Mouse (Mus musculus) neural tube, embryonic 14.5 days (tissue): ENCODE data around the gene Rap2a. TPM values are rescaled to one million over a fixed set of nuclear protein-coding genes. Genes with fewer than 3 reads are reported as not detected.
A peak's percentile ranks its signal among the peaks of the same experiment; 100 is the strongest.

Experiments used
- ATAC-seq: fragments of 200-750 bp; cut with Nextera tagmentation; 2 replicates; pipeline ENCODE4 v1.8.0; 2017; ENCODE audit warnings: low read depth, mild to moderate bottlenecking, moderate TSS enrichment, moderate library complexity
- H3K27ac ChIP-seq: fragments of 300-500 bp; sonication (generic); 2 replicates; pipeline ENCODE4 v1.5.1; 2014; ENCODE audit warnings: low read depth, mild to moderate bottlenecking, control low read depth, low read length, moderate library complexity, mixed read lengths
- H3K27me3 ChIP-seq: fragments of 300-500 bp; sonication (generic); 2 replicates; pipeline ENCODE4 v1.6.1; 2014; ENCODE audit warnings: low read length; ENCODE audit not compliant: control insufficient read depth, insufficient read depth
- H3K36me3 ChIP-seq: fragments of 300-500 bp; sonication (generic); 2 replicates; pipeline ENCODE4 v1.6.1; 2014; ENCODE audit warnings: low read length, mixed read lengths; ENCODE audit not compliant: control insufficient read depth, insufficient read depth
- H3K4me1 ChIP-seq: fragments of 300-500 bp; sonication (generic); 2 replicates; pipeline ENCODE4 v1.6.1; 2014; ENCODE audit warnings: low read length; ENCODE audit not compliant: control insufficient read depth, insufficient read depth
- H3K4me2 ChIP-seq: fragments of 300-500 bp; sonication (generic); 2 replicates; pipeline ENCODE4 v1.6.1; 2014; ENCODE audit warnings: mild to moderate bottlenecking, low read depth, low read length, control low read depth
- H3K4me3 ChIP-seq: fragments of 300-500 bp; sonication (generic); 2 replicates; pipeline ENCODE4 v1.5.1; 2014; ENCODE audit warnings: low read depth, low read length, control low read depth, mixed read lengths
- H3K9ac ChIP-seq: fragments of 300-500 bp; sonication (generic); replicated peaks from 2 replicates; pipeline ENCODE4 v1.6.1; 2014; ENCODE audit warnings: low read depth, mild to moderate bottlenecking, control low read depth, low read length, mixed read lengths
- H3K9me3 ChIP-seq: fragments of 300-500 bp; sonication (generic); 2 replicates; pipeline ENCODE4 v1.6.1; 2016; ENCODE audit warnings: low read length; ENCODE audit not compliant: control insufficient read depth
- WGBS: fragments of 180-500 bp; shearing (Covaris S2); extraction: QIAGEN DNeasy Blood & Tissue Kit; methylation state at CpG from one replicate; pipeline ENCODE4 v1.1.7; 2014; 5-methylcytosine and 5-hydroxymethylcytosine counted together
- polyA plus RNA-seq: library from polyadenylated mRNA; unstranded; fragments of >200 nt; fragmentation: Nextera tagmentation; extraction: Ambion mirVana; gene quantifications from 2 replicates; pipeline ENCODE4 v1.2.1, GENCODE M21; 2014

Gene Rap2a
- polyA plus RNA-seq, 1 experiment from 2014 or later, result 20.3 TPM

DNA sequence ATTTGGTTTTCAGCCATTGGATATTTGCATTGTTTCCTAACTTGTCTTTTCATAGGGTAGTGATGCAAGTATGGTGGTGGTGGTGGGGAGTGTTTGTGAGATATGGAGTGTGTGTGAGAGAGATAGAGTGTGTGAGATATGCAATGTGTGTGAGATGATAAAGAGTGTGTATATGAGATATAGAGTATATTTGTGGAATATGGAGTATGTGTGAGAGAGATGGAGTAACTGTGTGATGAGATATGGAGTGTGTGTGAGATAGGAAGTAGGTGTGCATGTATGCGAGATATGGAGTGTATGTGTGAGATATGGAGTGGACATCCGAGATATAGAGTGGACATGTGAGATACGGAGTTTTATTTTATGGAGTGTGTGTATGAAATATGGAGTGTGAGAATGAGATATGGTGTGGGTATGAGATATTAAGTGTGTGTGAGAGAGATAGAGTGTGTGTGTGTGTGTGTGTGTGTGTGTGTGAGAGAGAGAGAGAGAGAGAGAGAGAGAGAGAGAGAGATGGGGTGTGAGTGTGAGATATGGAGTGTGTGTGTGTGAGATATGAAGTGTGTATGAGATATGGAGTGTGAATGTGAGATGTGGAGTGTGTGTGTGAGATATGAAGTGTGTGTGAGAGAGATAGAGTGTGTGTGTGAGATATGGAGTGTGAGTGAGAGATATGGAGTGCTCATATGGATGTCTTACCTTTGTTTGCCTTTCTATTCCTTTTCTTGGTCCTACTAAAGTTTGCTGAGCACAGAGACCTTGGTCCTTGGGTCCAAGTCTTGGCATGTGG, 14.1 kb upstream of the Rap2a start:
- WGBS, result 95% methylated on average over 3 of the region's 3 CpGs
- Histone ChIP-seq H3K4me3 (no peak overlapping the region), H3K4me1 (no peaks in the 10 kb centered on the region), H3K9me3 (no peaks in the 10 kb centered on the region), H3K36me3 (no peaks in the 10 kb centered on the region), H3K27ac (no peak overlapping the region), H3K9ac (no peak overlapping the region), H3K4me2 (no peak overlapping the region), H3K27me3 (no peaks in the 10 kb centered on the region)
- ATAC-seq, result no peak

GRCm38 (mm10) chr14:120466816-120467215, 11.4 kb upstream of the Rap2a start:
- no peaks in the 10 kb centered on the region for H3K4me1 ChIP-seq
- no peaks in the 10 kb centered on the region for H3K27me3 ChIP-seq
- no peak overlapping the region for H3K9ac ChIP-seq
- no peak for ATAC-seq
- H3K4me2 ChIP-seq, result no peak overlapping the region
- H3K27ac ChIP-seq, result no peak overlapping the region
- H3K9me3 ChIP-seq, result no peaks in the 10 kb centered on the region
- 79% methylated on average over 4 of the region's 4 CpGs for WGBS
- H3K36me3 ChIP-seq, result no peaks in the 10 kb centered on the region
- no peak overlapping the region for H3K4me3 ChIP-seq

- no peaks in the 10 kb centered on the region for H3K4me1 ChIP-seq
Measured at GRCm38 (mm10) chr14:120469126-120469790, 9.0 kb upstream of the Rap2a start.

GRCm38 (mm10) chr14:120476186-120476697, 2.0 kb upstream of the Rap2a start:
- H3K27ac ChIP-seq, result no peak overlapping the region
- H3K9ac ChIP-seq, result no peak overlapping the region
- H3K4me2 ChIP-seq, result peak overlapping the region; percentile 62; the same call in 1 of the 2 replicates
- 69% methylated on average over 7 of the region's 7 CpGs for WGBS
- no peaks in the 10 kb centered on the region for H3K36me3 ChIP-seq
- peaks cover 16% of the 10 kb centered on the region; the same call in 1 of the 2 replicates for H3K4me1 ChIP-seq
- no peaks in the 10 kb centered on the region for H3K9me3 ChIP-seq
- no peak overlapping the region; the same call in 1 of the 2 replicates for H3K4me3 ChIP-seq
- H3K27me3 ChIP-seq, result no peaks in the 10 kb centered on the region
- ATAC-seq, result no peak

More at GRCm38 (mm10) chr14:120469126-120469790, 9.0 kb upstream of the Rap2a start:
- no peak for ATAC-seq
- Histone ChIP-seq H3K9me3 (no peaks in the 10 kb centered on the region), H3K36me3 (no peaks in the 10 kb centered on the region), H3K4me2 (no peak overlapping the region), H3K9ac (no peak overlapping the region), H3K27ac (no peak overlapping the region), H3K4me3 (no peak overlapping the region), H3K27me3 (no peaks in the 10 kb centered on the region)
- 83% methylated on average over 14 of the region's 14 CpGs for WGBS

GRCm38 (mm10) chr14:120477288-120477981, 809 bp upstream of the Rap2a start:
- Histone ChIP-seq H3K9me3 (no peaks in the 10 kb centered on the region), H3K4me2 (peak overlapping the region; percentile 62), H3K9ac (peak overlapping the region; percentile 90), H3K27ac (peak overlapping the region; percentile 99), H3K36me3 (no peaks in the 10 kb centered on the region), H3K27me3 (no peaks in the 10 kb centered on the region), H3K4me1 (peaks cover 20% of the 10 kb centered on the region; the same call in 1 of the 2 replicates), H3K4me3 (peak overlapping the region; percentile 78)
- peak; percentile 96 for ATAC-seq
- WGBS, result under 1% methylated on average over 46 of the region's 46 CpGs

GRCm38 (mm10) chr14:120478641-120479341, 547 bp downstream of the Rap2a start:
- Histone ChIP-seq H3K4me2 (peak overlapping the region; percentile 63), H3K9me3 (no peaks in the 10 kb centered on the region), H3K27me3 (no peaks in the 10 kb centered on the region), H3K4me3 (peak overlapping the region; percentile 78), H3K36me3 (no peaks in the 10 kb centered on the region), H3K27ac (peak overlapping the region; percentile 99), H3K4me1 (peaks cover 20% of the 10 kb centered on the region; the same call in 1 of the 2 replicates), H3K9ac (peak overlapping the region; percentile 90)
- WGBS, result under 1% methylated on average over 56 of the region's 62 CpGs
- ATAC-seq, result no peak; the same call in 1 of the 2 replicates

- H3K27ac ChIP-seq, result no peak overlapping the region
- H3K4me3 ChIP-seq, result peak overlapping the region; percentile 24; the same call in 1 of the 2 replicates
- no peaks in the 10 kb centered on the region for H3K36me3 ChIP-seq
- H3K4me1 ChIP-seq, result peaks cover 20% of the 10 kb centered on the region; the same call in 1 of the 2 replicates
- H3K27me3 ChIP-seq, result no peaks in the 10 kb centered on the region
- H3K9ac ChIP-seq, result no peak overlapping the region
- no peak for ATAC-seq
- H3K9me3 ChIP-seq, result no peaks in the 10 kb centered on the region
- H3K4me2 ChIP-seq, result peak overlapping the region; percentile 63
- WGBS, result 86% methylated on average over 8 of the region's 8 CpGs
Measured at GRCm38 (mm10) chr14:120480341-120480900, 2.2 kb downstream of the Rap2a start.

- WGBS, result 92% methylated on average over 4 of the region's 4 CpGs
- H3K27me3 ChIP-seq, result no peaks in the 10 kb centered on the region
- H3K27ac ChIP-seq, result no peak overlapping the region
- no peaks in the 10 kb centered on the region for H3K36me3 ChIP-seq
- H3K4me3 ChIP-seq, result no peak overlapping the region
- H3K4me2 ChIP-seq, result no peak overlapping the region
- no peak for ATAC-seq
- no peak overlapping the region for H3K9ac ChIP-seq
- peaks cover 20% of the 10 kb centered on the region; the same call in 1 of the 2 replicates for H3K4me1 ChIP-seq
- no peaks in the 10 kb centered on the region for H3K9me3 ChIP-seq
Measured at GRCm38 (mm10) chr14:120480927-120481326, 2.7 kb downstream of the Rap2a start.
